Comparison of ENCODE assay signal across 8 mouse cellular contexts in genomic region chr19:6140374-6140677, GRCm38 (mm10). TPM values are rescaled to one million over a fixed set of nuclear protein-coding genes. Genes with fewer than 3 reads are reported as not detected.
DNase-seq lines count a peak whose midpoint lies in the region; ATAC-seq and TF ChIP-seq lines count a peak whose summit lies in the region.

No protein-coding gene starts in this region.

- intact Hi-C loops in heart, postnatal 10 days (cut with DNase I): loop anchor here (5.0 kb wide), 1 partner anchor 192 kb away; the partner anchor contains the start of gene Men1

- H3K4me3 ChIP-seq in heart, embryonic 15.5 days: peak overlapping the region; percentile 70
- H3K4me3 ChIP-seq in MEL (ENCODE audit: control insufficient read depth in 1 of 2, insufficient read depth in 1 of 2, low read depth in 2 of 2, low read length in 2 of 2): peak overlapping the region; percentile 73 to 74
- peak overlapping the region; percentile 68 for H3K4me3 ChIP-seq in hindbrain, embryonic 12.5 days
- peak overlapping the region; percentile 73 for H3K4me3 ChIP-seq in midbrain, embryonic 12.5 days

- H3K4me2 ChIP-seq in heart, embryonic 15.5 days: peak overlapping the region; percentile 94
- H3K4me2 ChIP-seq in hindbrain, embryonic 12.5 days (replicated peaks): peak overlapping the region; percentile 72
- peak overlapping the region; percentile 82 for H3K4me2 ChIP-seq in midbrain, embryonic 12.5 days (replicated peaks)

- no peaks in the 10 kb centered on the region for H3K9me3 ChIP-seq in heart, embryonic 15.5 days (replicated peaks)
- no peaks in the 10 kb centered on the region for H3K9me3 ChIP-seq in MEL (replicated peaks; ENCODE audit: insufficient read depth, low read length)
- H3K9me3 ChIP-seq in hindbrain, embryonic 12.5 days (replicated peaks): no peaks in the 10 kb centered on the region
- H3K9me3 ChIP-seq in midbrain, embryonic 12.5 days: no peaks in the 10 kb centered on the region

- no peak for TF ChIP-seq EP300 in MEL (IDR thresholded peaks at IDR 0.05; ENCODE audit: low read depth in 1 of 2, low read length in 2 of 2)

- H3K27ac ChIP-seq in heart, embryonic 15.5 days: peak overlapping the region; percentile 93
- H3K27ac ChIP-seq in MEL (ENCODE audit: control insufficient read depth, low read depth, low read length): peak overlapping the region; percentile 93
- H3K27ac ChIP-seq in hindbrain, embryonic 12.5 days: peak overlapping the region; percentile 99
- H3K27ac ChIP-seq in midbrain, embryonic 12.5 days (replicated peaks): peak overlapping the region; percentile 99

- H3K36me3 ChIP-seq in heart, embryonic 15.5 days: 0 out of 2 replicates have a peak, but pooled peaks cover 4% of the 10 kb centered on the region
- H3K36me3 ChIP-seq in MEL (ENCODE audit: control insufficient read depth in 1 of 2, insufficient read depth in 2 of 2, low read length in 2 of 2): peaks cover 2 to 7% of the 10 kb centered on the region in 2 experiments; a peak in 2 of 4 replicates
- H3K36me3 ChIP-seq in hindbrain, embryonic 12.5 days: peaks cover 25% of the 10 kb centered on the region
- H3K36me3 ChIP-seq in midbrain, embryonic 12.5 days: peaks cover 24% of the 10 kb centered on the region

- TF ChIP-seq POLR2A in MEL (IDR thresholded peaks at IDR 0.05; ENCODE audit: control insufficient read depth in 1 of 2, insufficient read depth in 1 of 2, low read depth in 1 of 2, low read length in 2 of 2, poor library complexity in 1 of 2): no peak; a peak in 1 of 4 replicates

- no peaks in the 10 kb centered on the region for H3K27me3 ChIP-seq in heart, embryonic 15.5 days
- H3K27me3 ChIP-seq in MEL (ENCODE audit: control insufficient read depth in 1 of 2, insufficient read depth in 2 of 2, low read length in 2 of 2): no peaks in the 10 kb centered on the region
- no peaks in the 10 kb centered on the region for H3K27me3 ChIP-seq in hindbrain, embryonic 12.5 days
- H3K27me3 ChIP-seq in midbrain, embryonic 12.5 days: peaks cover 3% of the 10 kb centered on the region; the same call in 1 of the 2 replicates

- peaks cover 5% of the 10 kb centered on the region; the same call in 1 of the 2 replicates for H3K79me2 ChIP-seq in MEL (ENCODE audit: control insufficient read depth, insufficient read depth, low read length, poor library complexity)

- 6% methylated on average over 16 of the region's 16 CpGs for WGBS in heart, embryonic 15.5 days
- WGBS in hindbrain, embryonic 12.5 days: 9% methylated on average over 16 of the region's 16 CpGs
- 8% methylated on average over 16 of the region's 16 CpGs for WGBS in midbrain, embryonic 12.5 days

- ATAC-seq in heart, embryonic 15.5 days (replicated peaks; ENCODE audit: insufficient number of reproducible peaks, insufficient read depth, low FRiP score, low read depth): no peak
- no peak for ATAC-seq in hindbrain, embryonic 12.5 days (ENCODE audit: low FRiP score)
- no peak for ATAC-seq in midbrain, embryonic 12.5 days (ENCODE audit: low FRiP score, low read depth)
- no peak for ATAC-seq in activated CD4-positive, CD25-positive, alpha-beta regulatory T cell, adult 4 months

- peak overlapping the region; percentile 84 for H3K9ac ChIP-seq in heart, embryonic 15.5 days
- H3K9ac ChIP-seq in MEL (ENCODE audit: control insufficient read depth, low read depth, low read length, poor library complexity, severe bottlenecking): peak overlapping the region; percentile 88
- peak overlapping the region; percentile 85 for H3K9ac ChIP-seq in hindbrain, embryonic 12.5 days
- peak overlapping the region; percentile 83 for H3K9ac ChIP-seq in midbrain, embryonic 12.5 days (replicated peaks)

- TF ChIP-seq RAD21 in MEL (IDR thresholded peaks at IDR 0.05; ENCODE audit: low read depth, low read length): no peak

- no peak for DNase-seq in heart, postnatal 10 days
- no peak for DNase-seq in MEL (ENCODE audit: low read depth, low spot score)
- DNase-seq in layer of hippocampus, postnatal 10 days (ENCODE audit: low spot score in 2 of 2): no peak
- DNase-seq in adrenal gland, adult (ENCODE audit: inconsistent age in 2 of 2, low spot score in 1 of 2): no peak

- no peak for TF ChIP-seq CTCF in MEL (IDR thresholded peaks at IDR 0.05 in 2 of 3, conservative IDR thresholded peaks at IDR 0.05 in 1 of 3; ENCODE audit: control insufficient read depth in 1 of 3, insufficient read depth in 1 of 3, low read depth in 2 of 3, low read length in 3 of 3, poor library complexity in 1 of 3, severe bottlenecking in 1 of 3)

- peaks cover 12% of the 10 kb centered on the region for H3K4me1 ChIP-seq in heart, embryonic 15.5 days (replicated peaks)
- peaks cover 2 to 11% of the 10 kb centered on the region in 2 experiments; a peak in 3 of 4 replicates for H3K4me1 ChIP-seq in MEL (ENCODE audit: control insufficient read depth in 1 of 2, insufficient read depth in 2 of 2, low read length in 2 of 2)
- H3K4me1 ChIP-seq in hindbrain, embryonic 12.5 days: peaks cover 10% of the 10 kb centered on the region
- H3K4me1 ChIP-seq in midbrain, embryonic 12.5 days: peaks cover 9% of the 10 kb centered on the region

TF ChIP-seq in MEL, 35 proteins besides CTCF, POLR2A, EP300 and RAD21 (continues in another document):
- TF ChIP-seq USF2 (IDR thresholded peaks at IDR 0.05; ENCODE audit: borderline replicate concordance in 1 of 2, insufficient read depth in 1 of 2, low read depth in 1 of 2, low read length in 2 of 2) (no peak), KAT2A (conservative IDR thresholded peaks at IDR 0.05; ENCODE audit: low read depth, low read length) (no peak), MAFK (IDR thresholded peaks at IDR 0.05; ENCODE audit: borderline replicate concordance, low read depth, low read length) (no peak)

RNA-seq across cellular contexts. Expression of gene Batf2, which starts 0.5 kb away (rescaled TPM):
- 0.23 TPM in 1 of 2 replicates, not detected in the other for polyA plus RNA-seq in heart, embryonic 15.5 days (2015; fragmentation: Nextera tagmentation; extraction: Ambion mirVana)
- under 1 TPM; 0.31 to 0.32 TPM for total RNA-seq in heart, postnatal 10 days (2021)
- total RNA-seq in MEL (2012; rRNA removed): 0.19 TPM in 1 of 2 replicates, not detected in the other
- polyA plus RNA-seq in MEL (2012; ENCODE audit: insufficient read depth in 1 of 2, insufficient read length in 2 of 2, low read depth in 1 of 2, low replicate concordance in 2 of 2, missing spikeins in 1 of 2): under 1 TPM in 1 of 2 experiments, not detected in 1; 0.60 TPM
- 0.22 TPM in 1 of 2 replicates, not detected in the other for polyA plus RNA-seq in hindbrain, embryonic 12.5 days (2016; fragmentation: Nextera tagmentation; extraction: Ambion mirVana)
- polyA plus RNA-seq in midbrain, embryonic 12.5 days (2016; fragmentation: Nextera tagmentation; extraction: Ambion mirVana): not detected in 2 replicates
- under 1 TPM in 1 of 2 experiments, not detected in 1; 0.59 TPM for total RNA-seq in layer of hippocampus, postnatal 10 days (2021)
- not detected for polyA plus RNA-seq in activated CD4-positive, CD25-positive, alpha-beta regulatory T cell, adult 4 months (2017; shearing (Covaris generic))

RNA-seq across cellular contexts. Expression of gene Arl2, which starts 1.0 kb away (rescaled TPM):
- 74.7 and 81.8 TPM in 2 replicates for polyA plus RNA-seq in heart, embryonic 15.5 days (2015; fragmentation: Nextera tagmentation; extraction: Ambion mirVana)
- 10 to 100 TPM; 60.5 to 63.5 TPM for total RNA-seq in heart, postnatal 10 days (2021)
- total RNA-seq in MEL (2012; rRNA removed): 47.2 and 53.8 TPM in 2 replicates
- 100 to 1,000 TPM in 1 of 2 experiments, not detected in 1; 111 TPM for polyA plus RNA-seq in MEL (2012; ENCODE audit: insufficient read depth in 1 of 2, insufficient read length in 2 of 2, low read depth in 1 of 2, low replicate concordance in 2 of 2, missing spikeins in 1 of 2)
- polyA plus RNA-seq in hindbrain, embryonic 12.5 days (2016; fragmentation: Nextera tagmentation; extraction: Ambion mirVana): 91.6 and 94.6 TPM in 2 replicates
- polyA plus RNA-seq in midbrain, embryonic 12.5 days (2016; fragmentation: Nextera tagmentation; extraction: Ambion mirVana): 90.9 and 96.1 TPM in 2 replicates
- 10 to 100 TPM; 53.0 to 60.2 TPM for total RNA-seq in layer of hippocampus, postnatal 10 days (2021)
- polyA plus RNA-seq in activated CD4-positive, CD25-positive, alpha-beta regulatory T cell, adult 4 months (2017; shearing (Covaris generic)): 10 to 100 TPM; 16.9 to 20.1 TPM

RNA-seq across cellular contexts. Expression of gene Snx15, which starts 12.2 kb away (rescaled TPM):
- 19.8 and 25.9 TPM in 2 replicates for polyA plus RNA-seq in heart, embryonic 15.5 days (2015; fragmentation: Nextera tagmentation; extraction: Ambion mirVana)
- total RNA-seq in heart, postnatal 10 days (2021): 10 to 100 TPM; 12.5 to 12.6 TPM
- total RNA-seq in MEL (2012; rRNA removed): 14.9 and 20.4 TPM in 2 replicates
- polyA plus RNA-seq in MEL (2012; ENCODE audit: insufficient read depth in 1 of 2, insufficient read length in 2 of 2, low read depth in 1 of 2, low replicate concordance in 2 of 2, missing spikeins in 1 of 2): 10 to 100 TPM in 1 of 2 experiments, not detected in 1; 35.3 TPM
- 33.2 and 33.4 TPM in 2 replicates for polyA plus RNA-seq in hindbrain, embryonic 12.5 days (2016; fragmentation: Nextera tagmentation; extraction: Ambion mirVana)
- polyA plus RNA-seq in midbrain, embryonic 12.5 days (2016; fragmentation: Nextera tagmentation; extraction: Ambion mirVana): 29.7 and 30.5 TPM in 2 replicates
- total RNA-seq in layer of hippocampus, postnatal 10 days (2021): 10 to 100 TPM; 35.0 to 35.4 TPM
- 10 to 100 TPM; 17.4 to 25.2 TPM for polyA plus RNA-seq in activated CD4-positive, CD25-positive, alpha-beta regulatory T cell, adult 4 months (2017; shearing (Covaris generic))

RNA-seq across cellular contexts. Expression of gene Sac3d1, which starts 21.9 kb away (rescaled TPM):
- polyA plus RNA-seq in heart, embryonic 15.5 days (2015; fragmentation: Nextera tagmentation; extraction: Ambion mirVana): 28.1 and 38.1 TPM in 2 replicates
- total RNA-seq in heart, postnatal 10 days (2021): 10 to 100 TPM; 10.2 to 13.9 TPM
- total RNA-seq in MEL (2012; rRNA removed): 34.0 and 44.4 TPM in 2 replicates
- 10 to 100 TPM in 1 of 2 experiments, not detected in 1; 49.3 TPM for polyA plus RNA-seq in MEL (2012; ENCODE audit: insufficient read depth in 1 of 2, insufficient read length in 2 of 2, low read depth in 1 of 2, low replicate concordance in 2 of 2, missing spikeins in 1 of 2)
- polyA plus RNA-seq in hindbrain, embryonic 12.5 days (2016; fragmentation: Nextera tagmentation; extraction: Ambion mirVana): 47.9 and 48.3 TPM in 2 replicates
- 49.7 and 50.8 TPM in 2 replicates for polyA plus RNA-seq in midbrain, embryonic 12.5 days (2016; fragmentation: Nextera tagmentation; extraction: Ambion mirVana)
- 10 to 100 TPM; 18.8 to 21.6 TPM for total RNA-seq in layer of hippocampus, postnatal 10 days (2021)
- polyA plus RNA-seq in activated CD4-positive, CD25-positive, alpha-beta regulatory T cell, adult 4 months (2017; shearing (Covaris generic)): 1 to 10 TPM; 2.5 to 2.6 TPM

RNA-seq across cellular contexts. Expression of gene Naaladl1, which starts 34.7 kb away (rescaled TPM):
- 0.21 and 0.36 TPM in 2 replicates for polyA plus RNA-seq in heart, embryonic 15.5 days (2015; fragmentation: Nextera tagmentation; extraction: Ambion mirVana)
- under 1 TPM; 0.10 to 0.17 TPM for total RNA-seq in heart, postnatal 10 days (2021)
- total RNA-seq in MEL (2012; rRNA removed): 0.20 and 0.35 TPM in 2 replicates
- polyA plus RNA-seq in MEL (2012; ENCODE audit: insufficient read depth in 1 of 2, insufficient read length in 2 of 2, low read depth in 1 of 2, low replicate concordance in 2 of 2, missing spikeins in 1 of 2): 1 to 10 TPM in 1 of 2 experiments, not detected in 1; 1.7 TPM
- polyA plus RNA-seq in hindbrain, embryonic 12.5 days (2016; fragmentation: Nextera tagmentation; extraction: Ambion mirVana): 0.54 and 0.70 TPM in 2 replicates
- polyA plus RNA-seq in midbrain, embryonic 12.5 days (2016; fragmentation: Nextera tagmentation; extraction: Ambion mirVana): 0.59 and 0.94 TPM in 2 replicates
- under 1 TPM; 0.32 to 0.38 TPM for total RNA-seq in layer of hippocampus, postnatal 10 days (2021)
- polyA plus RNA-seq in activated CD4-positive, CD25-positive, alpha-beta regulatory T cell, adult 4 months (2017; shearing (Covaris generic)): not detected
